Mouse (Mus musculus): Measurements from ENCODE around the gene Mgat1.

Gene Mgat1

DNA sequence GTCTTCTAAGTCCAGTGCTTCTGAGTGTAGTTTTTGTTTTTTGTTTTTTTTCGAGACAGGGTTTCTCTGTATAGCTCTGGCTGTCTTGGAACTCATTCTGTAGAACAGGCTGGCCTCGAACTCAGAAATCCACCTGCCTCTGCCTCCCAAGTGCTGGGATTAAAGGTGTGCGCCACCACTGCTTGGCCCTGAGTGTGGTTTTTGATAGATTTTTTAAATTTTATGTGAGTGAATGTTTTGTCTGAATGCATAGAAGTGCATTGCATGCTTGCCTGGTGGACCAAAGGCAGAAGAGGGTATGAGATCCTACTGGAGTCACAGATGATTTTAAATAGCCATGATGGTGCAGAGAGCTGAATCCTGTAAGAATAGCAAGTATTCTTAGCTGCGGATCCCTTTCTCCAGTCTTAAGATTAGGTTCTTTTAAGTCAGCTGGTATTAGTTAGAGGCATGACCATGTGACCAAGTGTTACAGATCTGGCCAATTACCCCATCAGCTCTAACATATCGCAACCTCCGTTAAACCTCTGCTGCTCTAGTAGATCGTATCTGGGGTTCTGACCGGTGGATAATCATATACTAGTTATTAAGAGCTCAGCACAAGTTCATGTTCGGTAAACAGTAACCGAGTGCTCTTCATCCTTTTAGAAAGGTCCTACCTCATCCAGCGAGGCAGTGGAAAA, 906 bp upstream of the Mgat1 start:
- DNase-seq: no peak

- no peak for DNase-seq
Observed at GRCm38 (mm10) chr11:49244595-49244930, 572 bp downstream of the Mgat1 start.

DNA sequence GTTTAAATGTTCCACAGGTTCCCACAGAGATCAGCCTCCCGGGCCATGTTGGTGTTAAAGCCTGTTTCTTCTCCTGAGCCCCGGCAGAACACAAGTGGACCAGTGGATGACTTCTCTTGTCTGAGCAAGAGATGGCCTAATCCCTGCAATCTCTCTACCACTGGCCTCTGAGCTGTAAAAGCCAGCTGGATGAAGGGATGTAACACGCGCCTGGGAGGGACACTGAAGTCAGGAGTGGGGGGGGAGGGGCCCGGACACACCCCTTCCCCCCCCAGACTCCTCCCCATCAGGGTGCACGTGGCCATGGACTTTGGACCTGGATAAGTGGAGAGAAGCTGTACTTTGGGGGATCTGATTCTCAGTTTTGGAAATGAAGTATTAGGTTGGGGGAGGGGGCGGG, 1.2 kb downstream of the Mgat1 start:
- DNase-seq: peak; percentile 88 to 90

DNA sequence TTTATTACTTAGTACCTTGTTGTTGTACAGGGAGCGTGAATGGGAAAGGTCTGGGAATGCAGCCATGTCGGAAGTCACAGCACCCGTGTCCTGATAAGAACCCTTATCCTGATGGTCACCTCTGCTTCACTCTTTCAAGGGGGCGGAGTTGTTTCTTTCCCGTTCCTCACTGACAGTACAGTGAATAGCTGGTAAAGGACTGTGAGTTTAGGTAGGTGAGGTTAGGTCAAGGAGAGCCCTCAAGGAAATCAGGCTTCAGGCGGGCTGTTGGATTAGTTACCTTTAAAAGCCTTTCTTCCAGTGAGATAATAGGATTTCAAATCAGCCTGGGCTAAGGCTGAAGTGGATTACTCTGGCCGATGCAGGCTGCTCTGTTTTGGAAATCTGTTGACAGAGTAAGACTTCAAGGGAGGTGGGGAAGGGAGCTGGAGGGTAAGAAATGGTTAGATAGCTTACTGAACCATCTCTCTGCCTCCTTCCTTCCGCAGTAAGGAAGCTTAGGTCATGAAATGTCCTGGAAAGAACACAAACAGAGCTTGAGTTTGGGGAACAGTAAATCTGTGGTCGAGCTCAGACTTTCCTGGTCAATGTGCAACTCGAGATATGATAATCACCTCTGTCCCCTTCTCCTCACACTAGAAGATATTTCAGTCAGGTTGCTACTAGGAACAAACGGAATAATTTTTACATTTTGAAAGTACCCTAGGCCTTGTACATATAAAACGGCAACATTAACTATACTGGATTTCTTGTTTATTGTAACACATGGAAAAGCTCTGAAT, 1.8 kb downstream of the Mgat1 start:
- no peak for DNase-seq

GRCm38 (mm10) chr11:49246523-49246922, 2.5 kb downstream of the Mgat1 start:
- DNase-seq: no peak

- DNase-seq: peak in 1 of 2 experiments; percentile 19
Observed at GRCm38 (mm10) chr11:49247255-49247654, 3.3 kb downstream of the Mgat1 start.

GRCm38 (mm10) chr11:49248226-49248973, 4.4 kb downstream of the Mgat1 start:
- DNase-seq: peak; percentile 79 to 89

- DNase-seq: no peak
Observed at GRCm38 (mm10) chr11:49248974-49249700, 5.1 kb downstream of the Mgat1 start.

- DNase-seq: peak; percentile 58 to 63
Observed at GRCm38 (mm10) chr11:49249811-49250421, 5.9 kb downstream of the Mgat1 start.

- peak; percentile 94 to 95 for DNase-seq
Observed at GRCm38 (mm10) chr11:49250422-49251379, 6.7 kb downstream of the Mgat1 start.

GRCm38 (mm10) chr11:49251380-49251761, 7.4 kb downstream of the Mgat1 start:
- no peak for DNase-seq

GRCm38 (mm10) chr11:49252048-49252447, 8.1 kb downstream of the Mgat1 start:
- no peak for DNase-seq

GRCm38 (mm10) chr11:49253035-49253434, 9.0 kb downstream of the Mgat1 start:
- peak in 1 of 2 experiments; percentile 56 for DNase-seq

GRCm38 (mm10) chr11:49259296-49259695, 15.3 kb downstream of the Mgat1 start:
- peak in 1 of 2 experiments; percentile 63 for DNase-seq

DNA sequence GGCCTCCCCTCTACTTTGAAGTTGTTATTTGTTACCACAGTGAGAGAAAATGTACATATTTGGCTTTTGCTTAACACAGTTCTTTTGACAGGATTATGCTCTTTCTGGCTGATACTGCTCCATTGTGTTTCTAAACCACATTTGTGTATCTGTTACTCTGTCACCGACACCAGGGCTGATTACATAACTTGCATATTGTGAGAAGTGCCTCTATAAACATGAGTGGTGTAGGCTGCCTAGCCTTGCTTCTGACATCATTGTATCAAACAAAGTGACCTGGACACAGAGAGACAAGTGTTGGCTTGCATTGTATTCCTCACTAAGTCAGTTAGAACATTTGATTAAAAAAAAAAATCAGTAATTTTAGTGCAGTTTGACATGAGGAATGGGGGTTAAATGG, 15.8 kb downstream of the Mgat1 start:
- no peak for DNase-seq

- DNase-seq: peak; percentile 92 to 95
Observed at GRCm38 (mm10) chr11:49260598-49261312, 16.8 kb downstream of the Mgat1 start.

GRCm38 (mm10) chr11:49261313-49261855, 17.4 kb downstream of the Mgat1 start:
- peak; percentile 75 to 90 for DNase-seq

DNA sequence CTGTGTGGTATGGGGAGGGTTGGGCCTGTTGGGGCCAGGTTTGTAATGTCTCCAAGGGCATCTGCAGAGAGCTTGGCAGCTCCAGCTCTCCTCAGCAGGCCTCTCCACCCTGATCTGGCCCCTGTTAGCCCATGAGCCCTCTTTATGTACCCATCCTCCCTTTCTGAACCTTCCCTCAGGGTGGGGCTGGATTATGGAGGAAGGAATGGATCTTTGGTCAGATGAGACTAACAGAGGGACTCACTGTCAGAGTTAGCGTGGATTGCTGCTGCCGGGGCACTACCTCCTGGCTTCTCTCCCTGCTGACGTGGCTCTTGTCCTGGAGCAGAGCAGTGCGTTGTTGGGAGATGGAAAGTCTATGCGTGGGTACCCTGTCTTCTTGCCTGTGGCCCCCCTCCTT, 18.3 kb downstream of the Mgat1 start:
- peak; percentile 53 to 61 for DNase-seq

DNA sequence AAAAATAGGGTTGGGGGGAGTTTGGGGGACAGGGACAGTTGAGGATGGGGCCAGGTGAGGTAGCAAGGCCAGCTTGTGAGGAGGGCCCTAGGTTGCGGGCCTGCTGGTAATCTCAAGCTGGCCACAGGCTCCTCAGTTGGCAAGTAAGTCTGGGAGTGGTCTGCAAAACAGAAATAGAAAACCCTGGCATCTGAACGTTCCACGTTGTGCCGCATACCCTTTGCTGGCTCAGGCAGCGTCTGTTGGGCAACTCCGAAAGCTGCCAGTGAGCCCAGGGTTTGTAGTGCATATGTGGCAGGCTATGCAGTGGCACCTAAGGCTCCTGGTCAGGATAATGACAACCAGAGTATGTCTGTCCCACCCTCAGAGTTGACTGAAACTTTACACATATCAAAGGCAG, 19.2 kb downstream of the Mgat1 start:
- DNase-seq: no peak

GRCm38 (mm10) chr11:49264081-49264480, 20.1 kb downstream of the Mgat1 start:
- DNase-seq: no peak
